Mouse (Mus musculus) forebrain, embryonic 15.5 days (tissue): ENCODE data around the gene Wdr61. TPM values are rescaled to one million over a fixed set of nuclear protein-coding genes. Genes with fewer than 3 reads are reported as not detected.

Source experiments
- ATAC-seq: fragments of 200-750 bp; cut with Nextera tagmentation; replicated peaks from 2 replicates; pipeline ENCODE4 v1.8.0; 2017; ENCODE audit warnings: mild to moderate bottlenecking, moderate TSS enrichment, moderate library complexity
- H3K27ac ChIP-seq: fragments of 300-500 bp; sonication (generic); replicated peaks from 2 replicates; pipeline ENCODE4 v1.5.1; 2015; ENCODE audit warnings: mild to moderate bottlenecking, inconsistent platforms
- H3K27me3 ChIP-seq: fragments of 300-500 bp; sonication (generic); 2 replicates; pipeline ENCODE4 v1.6.1; 2015; ENCODE audit warnings: inconsistent platforms
- H3K36me3 ChIP-seq: fragments of 300-500 bp; sonication (generic); 2 replicates; pipeline ENCODE4 v1.6.1; 2015; ENCODE audit warnings: mild to moderate bottlenecking, inconsistent platforms
- H3K4me1 ChIP-seq: fragments of 300-500 bp; sonication (generic); 2 replicates; pipeline ENCODE4 v1.6.1; 2015; ENCODE audit warnings: inconsistent platforms
- H3K4me2 ChIP-seq: fragments of 300-500 bp; sonication (generic); replicated peaks from 2 replicates; pipeline ENCODE4 v1.6.1; 2015; ENCODE audit warnings: mild to moderate bottlenecking, inconsistent platforms
- H3K4me3 ChIP-seq: fragments of 300-500 bp; sonication (generic); 2 replicates; pipeline ENCODE4 v1.5.1; 2015; ENCODE audit warnings: mild to moderate bottlenecking, inconsistent platforms
- H3K9ac ChIP-seq: fragments of 300-500 bp; sonication (generic); replicated peaks from 2 replicates; pipeline ENCODE4 v1.6.1; 2015; ENCODE audit warnings: mild to moderate bottlenecking, inconsistent platforms
- H3K9me3 ChIP-seq: fragments of 300-500 bp; sonication (generic); 2 replicates; pipeline ENCODE4 v1.6.1; 2016; ENCODE audit warnings: inconsistent platforms
- WGBS: fragments of 180-500 bp; shearing (Covaris S2); methylation state at CpG from one replicate; pipeline ENCODE4 v1.1.7; 2015; ENCODE audit warnings: mixed read lengths; 5-methylcytosine and 5-hydroxymethylcytosine counted together
- polyA plus RNA-seq: library from polyadenylated mRNA; unstranded; fragments of >200 nt; fragmentation: Nextera tagmentation; extraction: Ambion mirVana; gene quantifications from 2 replicates; pipeline ENCODE4 v1.2.1, GENCODE M21; 2015

Gene Wdr61
- polyA plus RNA-seq, 1 experiment from 2014 or later = 121 TPM

DNA sequence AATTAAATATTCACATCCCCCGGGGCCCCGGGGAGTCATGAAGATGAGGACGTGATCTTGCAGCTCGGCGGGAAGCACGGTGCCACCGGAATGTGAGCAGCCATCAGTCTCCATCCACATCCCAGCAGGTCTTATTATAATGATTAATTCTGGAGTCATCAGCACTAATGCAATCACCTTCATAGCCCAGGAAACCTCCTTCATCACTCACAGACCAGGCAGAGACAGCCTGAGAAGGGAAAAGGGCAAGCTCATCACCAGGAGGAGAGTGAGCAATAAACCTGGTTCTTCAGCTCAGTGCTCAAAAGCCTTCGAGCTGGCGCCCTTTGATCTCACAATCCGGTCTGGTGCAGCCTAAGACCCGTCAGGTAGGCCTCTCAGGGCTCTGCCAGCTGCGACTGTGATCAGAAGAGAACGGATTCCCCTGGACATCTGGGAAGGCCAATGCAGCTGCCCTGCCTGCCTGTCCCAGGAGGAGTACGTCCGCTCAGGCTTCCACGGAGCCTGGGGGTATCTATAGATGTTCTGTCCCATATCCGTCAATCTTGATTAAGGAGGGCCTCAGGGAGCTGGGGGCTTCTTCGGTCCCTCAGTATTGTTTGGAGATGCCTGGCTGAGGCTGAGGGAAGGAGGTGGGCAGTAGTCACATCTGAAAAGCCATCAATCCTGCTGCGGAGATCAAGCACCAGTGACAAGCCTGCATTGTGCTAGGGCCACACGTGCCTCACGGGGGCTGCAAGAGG lies 18.1 kb upstream of the Wdr61 start:
- no peaks in the 10 kb centered on the region for H3K36me3 ChIP-seq
- no peak overlapping the region for H3K27ac ChIP-seq
- no peaks in the 10 kb centered on the region for H3K27me3 ChIP-seq
- H3K4me3 ChIP-seq = no peak overlapping the region
- WGBS = 27% methylated on average over 21 of the region's 21 CpGs
- H3K4me1 ChIP-seq = no peaks in the 10 kb centered on the region
- no peak overlapping the region for H3K9ac ChIP-seq
- no peak for ATAC-seq
- no peaks in the 10 kb centered on the region for H3K9me3 ChIP-seq
- no peak overlapping the region for H3K4me2 ChIP-seq

DNA sequence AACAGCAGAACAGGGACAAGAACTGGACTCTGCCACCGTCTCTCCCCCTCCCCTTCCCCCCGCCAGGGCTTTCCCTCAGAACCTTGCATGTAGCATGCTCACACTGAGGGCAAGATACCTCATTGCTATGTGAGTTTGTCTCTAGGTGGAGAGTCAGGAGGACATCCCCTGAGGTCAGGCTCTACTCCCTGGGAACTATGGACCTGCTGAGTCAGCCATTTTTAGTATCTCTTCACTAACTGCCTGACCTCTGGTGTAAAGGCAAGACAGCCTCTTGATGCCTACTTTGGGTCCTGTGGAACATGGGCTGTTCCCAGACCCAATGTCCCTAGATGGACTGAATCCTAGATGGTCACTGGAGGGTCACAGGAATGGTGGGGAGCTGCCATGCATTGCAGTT lies 17.4 kb upstream of the Wdr61 start:
- WGBS = 98% methylated on average over 2 of the region's 2 CpGs
- H3K4me2 ChIP-seq = no peak overlapping the region
- no peak for ATAC-seq
- H3K4me3 ChIP-seq = no peak overlapping the region
- no peaks in the 10 kb centered on the region for H3K36me3 ChIP-seq
- no peaks in the 10 kb centered on the region for H3K4me1 ChIP-seq
- no peak overlapping the region for H3K9ac ChIP-seq
- no peak overlapping the region for H3K27ac ChIP-seq
- H3K9me3 ChIP-seq = no peaks in the 10 kb centered on the region
- H3K27me3 ChIP-seq = no peaks in the 10 kb centered on the region

DNA sequence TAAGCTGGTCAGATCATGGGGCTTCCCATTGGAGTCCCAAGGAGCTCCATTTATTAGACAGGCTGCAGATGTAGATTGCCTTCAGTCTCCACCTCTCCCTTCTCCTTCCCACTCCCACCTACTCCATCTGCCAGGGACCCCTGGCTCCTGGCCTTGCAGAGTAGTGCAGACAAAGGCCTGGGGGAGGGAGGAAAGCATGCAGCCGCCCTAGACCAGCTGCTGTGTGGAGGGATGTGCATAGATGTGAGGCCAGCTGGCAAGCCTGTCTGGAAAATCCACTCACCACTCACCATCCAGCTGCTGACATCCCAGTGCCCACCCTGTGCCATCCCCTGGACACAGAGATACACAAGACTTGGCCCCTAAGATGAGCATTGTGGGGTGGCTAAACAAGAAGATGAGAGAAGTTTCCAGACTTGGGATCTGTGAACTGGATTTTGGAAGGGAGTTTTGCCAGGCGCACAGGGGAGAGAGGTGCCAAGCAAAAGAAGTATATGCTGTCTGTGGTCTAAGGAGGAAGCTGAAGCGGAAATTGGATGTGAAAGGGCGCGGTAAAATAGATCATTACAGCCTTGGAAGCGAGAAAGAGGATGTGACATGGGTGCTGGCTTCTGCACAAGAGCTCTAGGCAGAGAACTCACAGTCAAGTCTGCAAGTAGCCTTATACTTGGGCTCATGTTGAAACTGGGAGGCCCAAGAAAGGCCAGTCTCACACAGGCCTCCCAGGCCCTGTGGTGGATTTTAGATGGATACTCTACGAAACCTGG lies 16.1 kb upstream of the Wdr61 start:
- no peaks in the 10 kb centered on the region for H3K27me3 ChIP-seq
- no peak overlapping the region for H3K9ac ChIP-seq
- H3K4me3 ChIP-seq = no peak overlapping the region
- H3K27ac ChIP-seq = no peak overlapping the region
- no peaks in the 10 kb centered on the region for H3K9me3 ChIP-seq
- ATAC-seq = no peak
- no peak overlapping the region for H3K4me2 ChIP-seq
- H3K4me1 ChIP-seq = 0 out of 2 replicates have a peak, but pooled peaks cover 3% of the 10 kb centered on the region
- WGBS = 85% methylated on average over 7 of the region's 7 CpGs
- H3K36me3 ChIP-seq = no peaks in the 10 kb centered on the region

DNA sequence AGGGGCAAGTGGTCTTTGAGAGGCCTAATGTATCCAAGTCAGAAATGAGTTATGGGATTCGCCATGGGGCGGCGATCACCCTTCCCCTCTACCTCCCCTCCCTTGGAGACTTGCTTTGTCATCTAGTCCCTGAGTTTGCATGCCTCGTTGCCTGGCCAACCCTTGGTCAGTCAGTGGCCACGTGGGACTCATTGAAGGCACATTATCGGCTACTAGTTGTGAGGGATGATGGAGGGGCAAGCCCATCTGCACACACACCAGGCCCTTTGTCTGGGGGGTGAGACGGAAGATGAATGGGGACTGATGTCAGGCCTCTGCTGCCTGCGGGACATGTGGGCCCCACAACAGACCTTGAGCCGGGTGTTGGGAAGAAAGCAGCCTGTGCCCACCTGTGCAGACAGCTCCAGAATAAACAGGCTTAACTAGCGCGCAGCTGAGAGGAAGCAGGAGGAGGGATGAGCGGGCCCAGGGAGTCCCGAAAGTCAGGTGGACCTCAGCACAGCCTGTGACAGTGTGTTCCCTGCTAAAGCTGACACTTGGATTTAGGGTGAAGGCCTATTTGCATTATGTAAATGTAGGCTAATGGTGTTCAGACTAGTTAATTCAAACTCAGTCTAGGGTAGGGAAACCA lies 11.5 kb upstream of the Wdr61 start:
- ATAC-seq = no peak
- Histone ChIP-seq H3K9ac (no peak overlapping the region), H3K4me2 (no peak overlapping the region), H3K27ac (no peak overlapping the region), H3K9me3 (no peaks in the 10 kb centered on the region), H3K4me1 (0 out of 2 replicates have a peak, but pooled peaks cover 3% of the 10 kb centered on the region), H3K4me3 (no peak overlapping the region), H3K27me3 (no peaks in the 10 kb centered on the region), H3K36me3 (no peaks in the 10 kb centered on the region)
- 56% methylated on average over 13 of the region's 13 CpGs for WGBS

DNA sequence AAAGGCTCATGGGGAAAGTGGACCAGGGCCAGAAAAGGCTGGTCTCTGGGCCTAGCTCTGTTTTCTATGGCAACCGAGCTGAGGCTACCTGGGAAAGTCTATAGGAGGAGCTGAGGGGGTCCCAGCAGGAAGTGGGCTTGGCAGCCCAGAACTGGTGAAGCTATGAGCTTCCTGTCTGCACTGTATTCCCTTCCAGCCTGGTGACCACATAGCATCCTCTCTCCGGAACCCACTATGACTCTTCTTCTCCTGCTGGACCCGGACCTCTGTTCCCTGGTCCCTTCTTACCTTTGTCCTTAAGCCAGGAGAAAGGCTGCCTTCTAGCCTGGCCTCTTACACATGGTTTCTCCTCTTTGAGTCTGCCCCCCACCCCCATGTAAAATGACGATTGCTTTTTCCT lies 9.6 kb upstream of the Wdr61 start:
- H3K9me3 ChIP-seq = no peaks in the 10 kb centered on the region
- no peak overlapping the region for H3K4me2 ChIP-seq

DNA sequence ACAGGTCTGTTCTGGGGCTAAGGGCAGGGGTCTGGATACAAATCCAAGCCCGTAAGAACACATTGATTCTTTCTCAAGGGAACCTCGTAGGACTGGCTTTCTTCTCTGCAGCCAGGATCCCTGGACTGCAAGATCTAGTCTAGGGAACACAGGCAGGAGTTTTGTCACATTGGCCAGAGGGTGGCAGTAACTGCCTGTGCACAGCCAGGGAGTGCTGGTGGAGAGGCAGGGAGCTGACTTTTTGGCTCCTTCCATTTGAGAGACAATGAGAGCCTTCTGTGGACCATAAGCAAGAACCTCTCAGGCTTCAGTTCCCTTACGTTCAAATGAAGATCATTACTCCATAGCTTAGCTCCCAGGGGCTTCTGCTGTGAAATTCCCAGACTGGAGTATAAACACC lies 4.1 kb upstream of the Wdr61 start:
- H3K9ac ChIP-seq = no peak overlapping the region
- no peak for ATAC-seq
- WGBS = 38% methylated on average over 3 of the region's 3 CpGs
- no peaks in the 10 kb centered on the region for H3K27me3 ChIP-seq
- peaks cover 11% of the 10 kb centered on the region for H3K4me1 ChIP-seq
- no peaks in the 10 kb centered on the region for H3K9me3 ChIP-seq
- no peaks in the 10 kb centered on the region for H3K36me3 ChIP-seq
- H3K4me2 ChIP-seq = no peak overlapping the region
- H3K27ac ChIP-seq = no peak overlapping the region
- H3K4me3 ChIP-seq = no peak overlapping the region

More for the DNA sequence above, 9.6 kb upstream of the Wdr61 start:
- no peak for ATAC-seq
- no peaks in the 10 kb centered on the region for H3K27me3 ChIP-seq
- H3K9ac ChIP-seq = no peak overlapping the region
- H3K27ac ChIP-seq = no peak overlapping the region
- H3K4me3 ChIP-seq = no peak overlapping the region
- 0 out of 2 replicates have a peak, but pooled peaks cover 3% of the 10 kb centered on the region for H3K4me1 ChIP-seq
- H3K36me3 ChIP-seq = no peaks in the 10 kb centered on the region
- WGBS = 84% methylated on average over 4 of the region's 4 CpGs

DNA sequence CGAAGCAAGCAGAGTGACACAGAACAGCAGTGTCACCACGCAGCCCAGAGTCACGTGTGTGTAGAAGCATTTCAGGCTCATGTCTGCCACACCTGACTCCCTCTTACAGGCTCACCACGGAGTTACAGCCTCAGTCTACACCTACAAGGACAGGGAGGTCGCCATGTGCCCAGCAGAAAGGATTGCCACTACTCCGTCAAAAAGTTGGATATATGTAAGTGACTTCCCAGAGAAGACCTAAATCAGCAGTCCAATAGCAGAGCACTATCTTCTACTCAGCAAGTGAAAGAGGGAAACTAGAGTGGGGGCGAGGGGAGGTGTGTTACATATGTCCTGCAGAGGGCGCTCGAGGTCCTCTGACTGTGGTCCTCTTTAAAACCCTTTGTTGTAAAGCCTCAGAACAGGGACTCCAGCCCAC lies 2.0 kb upstream of the Wdr61 start:
- Histone ChIP-seq H3K9ac (no peak overlapping the region), H3K9me3 (no peaks in the 10 kb centered on the region), H3K27ac (no peak overlapping the region), H3K4me1 (peaks cover 21% of the 10 kb centered on the region), H3K36me3 (no peaks in the 10 kb centered on the region), H3K4me2 (no peak overlapping the region), H3K4me3 (no peak overlapping the region), H3K27me3 (no peaks in the 10 kb centered on the region)
- WGBS = 17% methylated on average over 9 of the region's 9 CpGs
- ATAC-seq = no peak

DNA sequence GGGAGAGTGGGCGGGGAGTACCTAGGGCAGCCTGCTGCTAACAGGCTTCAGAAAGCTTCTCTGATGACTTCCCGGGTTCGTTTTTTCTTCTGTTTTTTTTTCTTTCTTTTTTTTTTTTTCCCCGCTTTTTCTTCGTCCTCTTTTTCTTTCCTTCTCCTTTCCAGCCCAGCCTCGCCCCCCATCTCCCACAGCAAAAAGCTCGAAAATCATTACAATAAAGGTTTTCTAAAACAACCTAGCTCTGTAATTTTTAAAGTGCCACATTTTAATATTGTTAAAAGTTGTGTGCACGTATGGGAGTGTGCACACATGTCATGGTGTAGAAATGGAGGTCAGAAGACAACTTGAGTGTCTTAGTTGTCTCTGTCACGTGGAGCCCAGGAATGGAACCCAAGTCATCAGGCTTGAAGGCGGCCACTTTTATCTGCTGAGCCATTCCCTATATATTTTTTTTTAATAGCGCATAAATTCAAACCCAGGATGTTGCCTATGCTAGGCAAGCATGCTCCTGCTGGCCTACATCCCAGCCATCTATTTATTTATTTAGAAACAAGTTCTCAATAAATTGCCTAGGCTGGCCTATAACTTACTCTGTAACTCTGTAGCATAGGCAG lies 427 bp upstream of the Wdr61 start:
- 20% methylated on average over 11 of the region's 11 CpGs for WGBS
- H3K4me2 ChIP-seq = peak overlapping the region; percentile 73
- H3K27me3 ChIP-seq = no peaks in the 10 kb centered on the region
- peaks cover 2% of the 10 kb centered on the region; the same call in 1 of the 2 replicates for H3K36me3 ChIP-seq
- peaks cover 21% of the 10 kb centered on the region for H3K4me1 ChIP-seq
- peak overlapping the region; percentile 57 for H3K27ac ChIP-seq
- peak overlapping the region; percentile 64 for H3K4me3 ChIP-seq
- H3K9me3 ChIP-seq = no peaks in the 10 kb centered on the region
- no peak for ATAC-seq
- peak overlapping the region; percentile 66 for H3K9ac ChIP-seq

DNA sequence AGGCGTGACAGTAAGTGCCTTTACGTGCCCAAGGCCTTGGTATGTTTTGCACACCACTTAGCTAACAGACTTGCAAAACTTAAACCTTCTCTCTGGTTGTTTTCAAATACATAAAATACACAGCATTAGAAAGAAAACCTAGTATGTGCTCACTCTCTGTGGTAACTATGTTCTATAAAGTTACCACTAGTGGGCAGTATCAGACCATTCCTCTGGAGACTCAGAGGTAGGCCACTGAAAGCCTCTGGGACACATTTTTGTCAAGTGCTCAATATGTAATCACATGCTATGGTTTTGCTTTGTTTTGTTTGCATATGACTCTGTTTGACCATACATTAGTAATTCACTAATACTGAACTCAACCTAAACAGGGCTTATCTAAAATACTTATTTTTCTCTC lies 2.2 kb downstream of the Wdr61 start:
- Histone ChIP-seq H3K27me3 (no peaks in the 10 kb centered on the region), H3K4me2 (no peak overlapping the region), H3K9ac (no peak overlapping the region), H3K4me3 (no peak overlapping the region), H3K4me1 (peaks cover 21% of the 10 kb centered on the region), H3K36me3 (peaks cover 28% of the 10 kb centered on the region), H3K27ac (no peak overlapping the region), H3K9me3 (no peaks in the 10 kb centered on the region)
- ATAC-seq = no peak
- WGBS = 89% methylated on average over 2 of the region's 2 CpGs

DNA sequence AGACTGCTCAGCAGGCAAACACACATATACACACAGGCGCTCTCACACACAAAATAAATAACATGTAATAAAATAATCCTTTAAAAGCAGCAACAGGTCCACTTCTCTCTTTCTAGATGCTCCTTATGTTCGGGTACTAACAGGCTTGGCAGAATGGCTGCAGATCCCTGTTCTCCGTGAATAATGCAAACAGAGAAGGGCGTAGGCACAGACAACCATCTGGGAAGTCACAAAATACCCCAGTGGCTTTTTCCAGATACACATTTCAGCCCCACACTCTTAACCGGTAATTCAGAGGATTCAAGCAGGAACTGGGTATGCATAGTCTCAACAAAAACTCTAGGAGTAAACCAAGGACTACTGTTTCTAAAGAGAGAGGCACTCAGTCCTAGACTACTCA lies 8.0 kb downstream of the Wdr61 start:
- ATAC-seq = no peak
- Histone ChIP-seq H3K36me3 (peaks cover 82% of the 10 kb centered on the region), H3K4me2 (no peak overlapping the region), H3K9me3 (no peaks in the 10 kb centered on the region), H3K4me3 (no peak overlapping the region), H3K9ac (no peak overlapping the region), H3K27me3 (no peaks in the 10 kb centered on the region), H3K4me1 (no peaks in the 10 kb centered on the region), H3K27ac (no peak overlapping the region)
- WGBS = 90% methylated on average over 5 of the region's 5 CpGs

DNA sequence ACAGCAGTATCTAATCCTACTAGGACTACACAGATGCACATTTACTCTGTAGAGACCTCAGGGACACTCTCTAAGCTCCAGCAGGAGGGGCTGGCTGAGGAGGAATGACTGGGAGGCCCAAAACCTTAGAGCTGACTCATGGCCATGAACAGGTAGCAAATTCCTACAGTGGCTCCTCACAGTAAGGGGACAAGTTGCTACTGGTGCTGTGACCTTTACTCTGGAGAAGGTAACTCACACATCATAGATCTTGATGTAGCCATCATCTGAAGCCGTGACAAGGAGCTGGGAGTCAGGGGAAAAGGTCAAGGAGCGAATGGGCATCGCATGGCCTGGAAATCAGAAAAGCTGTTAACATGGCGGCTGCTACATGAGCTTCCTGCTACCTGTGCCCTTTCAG lies 11.7 kb downstream of the Wdr61 start:
- Histone ChIP-seq H3K4me1 (no peaks in the 10 kb centered on the region), H3K4me3 (no peak overlapping the region), H3K9ac (no peak overlapping the region), H3K27me3 (no peaks in the 10 kb centered on the region), H3K27ac (no peak overlapping the region), H3K36me3 (peaks cover 88% of the 10 kb centered on the region), H3K9me3 (no peaks in the 10 kb centered on the region), H3K4me2 (no peak overlapping the region)
- no peak for ATAC-seq
- 96% methylated on average over 4 of the region's 4 CpGs for WGBS

DNA sequence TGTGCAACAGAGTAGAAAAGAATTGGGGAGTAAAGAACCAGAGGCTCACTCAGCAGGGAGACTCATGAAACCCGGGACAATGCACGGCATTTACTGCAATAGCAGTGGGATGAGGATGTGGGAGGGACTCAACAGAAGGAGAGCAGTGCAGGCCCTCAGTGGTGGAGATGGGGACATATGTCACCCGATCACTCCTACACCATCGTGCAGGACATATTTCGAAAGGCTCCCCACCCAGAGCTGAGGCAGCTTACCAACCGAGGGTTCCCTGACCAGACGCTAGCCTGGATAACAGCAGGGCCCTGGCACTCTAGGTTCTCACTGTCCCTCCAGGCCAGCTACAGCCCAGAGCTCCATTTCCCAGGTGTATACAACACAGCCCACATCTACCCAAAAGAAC lies 12.2 kb downstream of the Wdr61 start:
- Histone ChIP-seq H3K9ac (no peak overlapping the region), H3K4me2 (no peak overlapping the region), H3K27me3 (no peaks in the 10 kb centered on the region), H3K4me3 (no peak overlapping the region), H3K36me3 (peaks cover 85% of the 10 kb centered on the region), H3K27ac (no peak overlapping the region), H3K9me3 (no peaks in the 10 kb centered on the region), H3K4me1 (no peaks in the 10 kb centered on the region)
- ATAC-seq = no peak
- WGBS = 81% methylated on average over 7 of the region's 7 CpGs
